Mouse (Mus musculus): ENCODE measurements around the gene Arhgap21. TPM values are rescaled to one million over a fixed set of nuclear protein-coding genes. Genes with fewer than 3 reads are reported as not detected.

Arhgap21 gene
- polyA plus RNA-seq, 1 experiment from 2014 or later, result 15.2 TPM

DNA sequence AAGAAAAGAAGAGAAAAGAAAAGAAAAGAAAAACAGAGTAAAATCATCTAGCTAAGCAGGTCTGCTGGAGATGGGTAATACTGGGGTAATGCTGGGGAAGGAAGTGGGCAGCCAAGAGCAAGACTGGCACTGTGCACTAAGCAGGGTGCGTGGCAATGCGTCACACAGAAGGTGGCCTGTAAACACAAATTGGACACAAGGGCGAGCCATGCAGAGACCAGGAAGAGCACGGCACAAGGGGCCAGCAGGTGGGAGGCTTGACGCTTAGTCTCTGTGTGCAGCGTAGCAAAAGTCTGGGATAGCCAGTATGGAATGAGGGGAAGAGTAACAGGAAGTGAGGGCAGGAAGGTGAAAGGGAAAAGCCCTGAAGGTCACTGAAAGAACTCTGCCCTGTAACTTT lies 6.9 kb downstream of the Arhgap21 start:
- H3K4me1 ChIP-seq, result peaks cover 51% of the 10 kb centered on the region
- no peaks in the 10 kb centered on the region for H3K9me3 ChIP-seq
- H3K4me3 ChIP-seq, result no peak overlapping the region
- WGBS, result 47% methylated on average over 6 of the region's 6 CpGs
- H3K27ac ChIP-seq, result peak overlapping the region; percentile 42; the same call in 1 of the 2 replicates
- no peaks in the 10 kb centered on the region for H3K36me3 ChIP-seq
- no peaks in the 10 kb centered on the region for H3K27me3 ChIP-seq (ENCODE audit: insufficient read depth, poor library complexity, severe bottlenecking)
- DNase-seq (ENCODE audit: low spot score), result peak; percentile 66

DNA sequence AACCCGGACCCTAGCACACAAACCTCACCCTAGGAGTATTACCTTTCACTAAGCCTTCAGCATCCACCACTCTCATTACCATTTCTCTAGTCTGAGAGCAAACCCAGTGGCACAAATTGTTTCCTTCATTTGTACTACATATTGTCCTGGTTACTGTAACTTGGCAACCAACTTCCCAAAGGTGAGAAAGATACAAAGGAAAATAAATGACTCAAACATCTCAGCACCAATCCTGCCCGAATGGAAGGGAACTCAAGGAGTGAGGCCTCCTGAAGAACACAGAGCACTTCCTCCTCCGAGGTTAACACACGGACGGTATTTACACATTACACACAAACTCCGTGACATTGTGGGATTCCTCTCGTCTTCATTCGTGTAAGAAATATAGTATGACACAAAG lies 7.4 kb downstream of the Arhgap21 start:
- peak; percentile 31 for DNase-seq (ENCODE audit: low spot score)
- H3K4me1 ChIP-seq, result peaks cover 49% of the 10 kb centered on the region

GRCm38 (mm10) chr2:20960668-20961035 lies 8.0 kb downstream of the Arhgap21 start:
- Histone ChIP-seq H3K9me3 (no peaks in the 10 kb centered on the region), H3K4me3 (no peak overlapping the region), H3K4me1 (peaks cover 49% of the 10 kb centered on the region), H3K36me3 (no peaks in the 10 kb centered on the region), H3K27me3 (ENCODE audit: insufficient read depth, poor library complexity, severe bottlenecking) (no peaks in the 10 kb centered on the region), H3K27ac (no peak overlapping the region)
- peak; percentile 35 for DNase-seq (ENCODE audit: low spot score)
- 77% methylated on average over 8 of the region's 8 CpGs for WGBS

More for the DNA sequence above, 7.4 kb downstream of the Arhgap21 start:
- H3K27me3 ChIP-seq (ENCODE audit: insufficient read depth, poor library complexity, severe bottlenecking), result no peaks in the 10 kb centered on the region
- WGBS, result 69% methylated on average over 8 of the region's 8 CpGs
- no peak overlapping the region for H3K4me3 ChIP-seq
- H3K27ac ChIP-seq, result no peak overlapping the region
- no peaks in the 10 kb centered on the region for H3K9me3 ChIP-seq
- H3K36me3 ChIP-seq, result no peaks in the 10 kb centered on the region

GRCm38 (mm10) chr2:20959906-20960667 lies 8.6 kb downstream of the Arhgap21 start:
- Histone ChIP-seq H3K9me3 (no peaks in the 10 kb centered on the region), H3K36me3 (no peaks in the 10 kb centered on the region), H3K27ac (no peak overlapping the region; the same call in 1 of the 2 replicates), H3K4me3 (no peak overlapping the region), H3K27me3 (ENCODE audit: insufficient read depth, poor library complexity, severe bottlenecking) (no peaks in the 10 kb centered on the region), H3K4me1 (peaks cover 50% of the 10 kb centered on the region)
- peak; percentile 7 for DNase-seq (ENCODE audit: low spot score)
- WGBS, result 83% methylated on average over 9 of the region's 9 CpGs

DNA sequence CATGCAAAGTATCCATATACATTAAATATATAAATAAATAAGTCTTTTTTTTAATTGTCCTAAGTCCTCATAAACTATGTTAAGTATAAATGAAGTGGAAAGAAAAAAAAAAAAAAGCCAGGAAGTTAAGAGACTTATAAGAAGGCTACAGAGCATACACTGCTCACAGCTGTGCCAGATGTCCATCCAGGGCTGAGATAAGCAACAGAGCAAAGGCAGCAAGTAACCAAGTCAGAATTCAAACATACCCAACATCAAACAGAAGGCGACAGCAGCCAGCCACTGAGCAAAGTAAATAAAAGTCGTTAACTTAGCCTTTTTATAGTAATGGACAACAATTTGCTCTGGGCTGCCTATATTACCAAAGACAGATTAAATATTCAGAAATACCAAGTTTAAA lies 9.6 kb downstream of the Arhgap21 start:
- Histone ChIP-seq H3K4me3 (no peak overlapping the region), H3K27ac (no peak overlapping the region), H3K9me3 (no peaks in the 10 kb centered on the region), H3K36me3 (no peaks in the 10 kb centered on the region), H3K4me1 (peaks cover 44% of the 10 kb centered on the region), H3K27me3 (ENCODE audit: insufficient read depth, poor library complexity, severe bottlenecking) (no peaks in the 10 kb centered on the region)
- peak; percentile 76 for DNase-seq (ENCODE audit: low spot score)
- 42% methylated on average over 2 of the region's 2 CpGs for WGBS

DNA sequence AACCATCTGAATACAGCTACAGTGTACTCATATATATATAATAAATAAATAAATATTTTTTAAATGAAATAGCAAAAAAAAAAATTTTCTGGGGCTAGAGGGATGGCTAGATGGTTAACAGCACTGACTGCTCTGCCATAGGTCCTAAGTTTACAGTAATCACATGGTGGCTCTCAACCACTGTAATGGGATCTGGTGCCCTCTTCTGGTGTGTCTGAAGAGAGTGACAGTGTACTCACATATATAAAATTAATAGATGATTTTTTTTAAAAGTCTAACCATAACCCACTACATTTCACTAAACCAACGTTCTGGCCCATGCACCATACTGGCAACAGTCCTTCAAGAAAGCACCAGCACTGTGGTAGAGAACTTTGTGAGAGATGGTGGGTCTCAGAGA lies 10.7 kb downstream of the Arhgap21 start:
- no peak overlapping the region for H3K4me3 ChIP-seq
- H3K9me3 ChIP-seq, result no peaks in the 10 kb centered on the region
- peaks cover 35% of the 10 kb centered on the region for H3K4me1 ChIP-seq
- no peaks in the 10 kb centered on the region for H3K36me3 ChIP-seq
- no peaks in the 10 kb centered on the region for H3K27me3 ChIP-seq (ENCODE audit: insufficient read depth, poor library complexity, severe bottlenecking)
- 95% methylated on average over 1 of the region's 1 CpGs for WGBS
- no peak overlapping the region for H3K27ac ChIP-seq
- peak; percentile 16 for DNase-seq (ENCODE audit: low spot score)

- DNase-seq (ENCODE audit: low spot score), result peak; percentile 17
- no peaks in the 10 kb centered on the region for H3K27me3 ChIP-seq (ENCODE audit: insufficient read depth, poor library complexity, severe bottlenecking)
- whole genome bisulfite sequencing, result 82% methylated on average over 5 of the region's 5 CpGs
- no peaks in the 10 kb centered on the region for H3K9me3 ChIP-seq
- H3K4me3 ChIP-seq, result no peak overlapping the region
- peaks cover 22% of the 10 kb centered on the region for H3K4me1 ChIP-seq
- no peak overlapping the region for H3K27ac ChIP-seq
- no peaks in the 10 kb centered on the region for H3K36me3 ChIP-seq
Observed at GRCm38 (mm10) chr2:20956716-20957115, 12.0 kb downstream of the Arhgap21 start.

DNA sequence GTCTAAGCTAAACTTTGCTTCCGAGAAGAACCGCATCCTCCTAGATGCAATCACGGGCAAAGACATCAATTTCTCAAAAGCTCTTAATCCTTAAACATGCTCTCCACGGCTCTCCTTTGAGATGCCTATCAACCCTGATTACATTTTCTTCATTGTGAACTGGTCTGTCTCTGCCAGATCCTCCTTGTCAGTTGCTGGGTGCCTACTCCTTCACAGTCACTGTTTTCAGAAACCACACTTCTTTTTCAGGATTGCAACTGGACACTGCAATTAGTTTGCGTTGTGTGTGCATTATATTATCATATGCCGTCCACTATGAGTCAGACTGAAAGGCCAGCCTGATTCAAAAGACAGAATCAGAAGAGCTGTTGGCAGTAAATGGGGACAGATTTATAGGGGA lies 12.7 kb downstream of the Arhgap21 start:
- no peak overlapping the region for H3K27ac ChIP-seq
- no peaks in the 10 kb centered on the region for H3K9me3 ChIP-seq
- no peaks in the 10 kb centered on the region for H3K36me3 ChIP-seq
- 63% methylated on average over 6 of the region's 6 CpGs for WGBS
- H3K27me3 ChIP-seq (ENCODE audit: insufficient read depth, poor library complexity, severe bottlenecking), result no peaks in the 10 kb centered on the region
- no peak overlapping the region for H3K4me3 ChIP-seq
- no peak for DNase-seq (ENCODE audit: low spot score)
- H3K4me1 ChIP-seq, result peaks cover 22% of the 10 kb centered on the region

- Histone ChIP-seq H3K4me3 (no peak overlapping the region), H3K36me3 (no peaks in the 10 kb centered on the region), H3K27me3 (ENCODE audit: insufficient read depth, poor library complexity, severe bottlenecking) (no peaks in the 10 kb centered on the region), H3K9me3 (no peaks in the 10 kb centered on the region), H3K27ac (no peak overlapping the region), H3K4me1 (peaks cover 24% of the 10 kb centered on the region)
- no peak for DNase-seq (ENCODE audit: low spot score)
- WGBS, result 77% methylated on average over 8 of the region's 8 CpGs
Observed at GRCm38 (mm10) chr2:20955376-20955775, 13.3 kb downstream of the Arhgap21 start.

DNA sequence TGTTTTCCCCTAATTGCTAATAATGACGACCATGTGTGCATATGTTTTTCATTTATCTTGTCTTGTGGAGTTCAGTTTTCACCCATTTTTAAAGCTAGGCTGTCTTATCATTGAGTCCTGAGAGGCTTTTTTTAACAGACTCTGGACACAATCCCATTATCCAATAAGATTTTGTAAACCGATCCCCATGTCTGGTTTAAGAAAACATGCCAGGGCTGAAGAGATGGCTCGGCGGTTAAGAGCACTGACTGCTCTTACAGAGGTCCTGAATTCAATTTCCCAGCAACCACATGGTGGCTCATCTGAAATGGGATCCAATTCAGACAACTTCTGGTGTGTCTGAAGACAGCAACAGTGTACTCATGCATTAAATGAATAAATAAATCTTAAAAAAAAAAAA lies 16.0 kb downstream of the Arhgap21 start:
- 61% methylated on average over 4 of the region's 4 CpGs for WGBS
- H3K27ac ChIP-seq, result no peak overlapping the region
- no peaks in the 10 kb centered on the region for H3K27me3 ChIP-seq (ENCODE audit: insufficient read depth, poor library complexity, severe bottlenecking)
- H3K36me3 ChIP-seq, result no peaks in the 10 kb centered on the region
- no peaks in the 10 kb centered on the region for H3K9me3 ChIP-seq
- H3K4me3 ChIP-seq, result no peak overlapping the region
- peaks cover 21% of the 10 kb centered on the region for H3K4me1 ChIP-seq
- no peak for DNase-seq (ENCODE audit: low spot score)

DNA sequence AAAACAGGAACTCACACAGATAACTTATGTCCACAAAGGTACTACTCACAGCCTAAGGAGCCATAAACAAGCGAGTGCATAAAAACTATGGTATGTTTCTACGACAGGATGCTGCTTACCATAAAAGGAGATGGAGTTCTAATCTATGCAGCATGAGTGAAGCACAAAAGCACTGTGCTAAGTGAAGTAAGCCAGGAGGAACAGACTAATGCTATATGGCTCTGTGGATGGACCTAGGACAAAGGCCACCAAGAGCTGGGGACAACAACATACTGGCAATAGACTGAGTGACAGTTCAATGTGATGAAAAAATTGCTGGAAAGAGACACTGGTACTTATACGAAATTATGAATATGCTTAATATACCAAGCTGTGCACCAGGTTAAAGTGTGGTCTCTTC lies 19.5 kb downstream of the Arhgap21 start:
- H3K4me1 ChIP-seq, result peaks cover 28% of the 10 kb centered on the region
- H3K27me3 ChIP-seq (ENCODE audit: insufficient read depth, poor library complexity, severe bottlenecking), result no peaks in the 10 kb centered on the region
- DNase-seq (ENCODE audit: low spot score), result no peak
- no peaks in the 10 kb centered on the region for H3K9me3 ChIP-seq
- H3K27ac ChIP-seq, result no peak overlapping the region
- WGBS, result 77% methylated on average over 3 of the region's 3 CpGs
- no peaks in the 10 kb centered on the region for H3K36me3 ChIP-seq
- no peak overlapping the region for H3K4me3 ChIP-seq

- H3K27me3 ChIP-seq (ENCODE audit: insufficient read depth, poor library complexity, severe bottlenecking), result no peaks in the 10 kb centered on the region
- WGBS, result 32% methylated on average over 1 of the region's 1 CpGs
- no peaks in the 10 kb centered on the region for H3K36me3 ChIP-seq
- no peak overlapping the region for H3K4me3 ChIP-seq
- peaks cover 49% of the 10 kb centered on the region for H3K4me1 ChIP-seq
- no peaks in the 10 kb centered on the region for H3K9me3 ChIP-seq
- DNase-seq (ENCODE audit: low spot score), result no peak
- H3K27ac ChIP-seq, result peak overlapping the region; percentile 37; the same call in 1 of the 2 replicates
Observed at GRCm38 (mm10) chr2:20947036-20947435, 21.6 kb downstream of the Arhgap21 start.

DNA sequence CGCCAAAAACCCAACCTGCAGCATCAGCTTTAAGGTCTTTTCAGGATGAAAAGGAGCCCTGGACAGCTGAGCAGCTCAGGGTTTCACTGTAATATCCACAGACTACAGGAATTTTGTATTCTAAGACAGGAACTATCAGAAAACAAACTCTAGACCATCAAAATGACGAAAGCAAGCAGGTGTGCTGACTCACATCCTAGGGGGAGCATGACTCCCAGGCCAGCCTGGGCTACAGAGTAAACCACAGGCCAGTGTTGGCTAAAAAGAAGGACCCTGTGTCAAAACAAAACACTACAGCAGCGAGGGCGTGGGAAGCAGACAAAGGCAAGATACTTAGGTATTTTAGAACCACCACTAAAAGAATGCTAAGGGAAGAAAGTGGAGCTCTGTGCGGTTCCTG lies 23.1 kb downstream of the Arhgap21 start:
- 91% methylated on average over 5 of the region's 5 CpGs for WGBS
- Histone ChIP-seq H3K4me3 (no peak overlapping the region), H3K4me1 (peaks cover 59% of the 10 kb centered on the region), H3K36me3 (no peaks in the 10 kb centered on the region), H3K27me3 (ENCODE audit: insufficient read depth, poor library complexity, severe bottlenecking) (no peaks in the 10 kb centered on the region), H3K9me3 (no peaks in the 10 kb centered on the region), H3K27ac (no peak overlapping the region)
- no peak for DNase-seq (ENCODE audit: low spot score)
